Mouse (Mus musculus) heart, embryonic 16.5 days (tissue): ENCODE data around the gene Ftsj3. TPM values are rescaled to one million over a fixed set of nuclear protein-coding genes. Genes with fewer than 3 reads are reported as not detected.
"Not testable (repeated sequence)": the region's sequence is repeated elsewhere in the genome, so short reads cannot be mapped to it uniquely, and the experiment has no call there.

ENCODE experiments used
- ATAC-seq: fragments of 200-750 bp; cut with Nextera tagmentation; replicated peaks from 2 replicates; pipeline ENCODE4 v1.8.0; 2017; ENCODE audit warnings: moderate number of reproducible peaks; ENCODE audit not compliant: insufficient read depth, low FRiP score; ENCODE audit errors: extremely low read depth
- H3K27ac ChIP-seq: fragments of 300-500 bp; sonication (generic); 2 replicates; pipeline ENCODE4 v1.5.1; 2014; ENCODE audit warnings: mild to moderate bottlenecking, low read length, control low read depth, moderate library complexity
- H3K27me3 ChIP-seq: fragments of 300-500 bp; sonication (generic); 2 replicates; pipeline ENCODE4 v1.6.1; 2014; ENCODE audit warnings: low read length, mixed read lengths; ENCODE audit not compliant: control insufficient read depth, insufficient read depth
- H3K36me3 ChIP-seq: fragments of 300-500 bp; sonication (generic); 2 replicates; pipeline ENCODE4 v1.6.1; 2014; ENCODE audit not compliant: control insufficient read depth, insufficient read depth
- H3K4me1 ChIP-seq: fragments of 300-500 bp; sonication (generic); 2 replicates; pipeline ENCODE4 v1.6.1; 2014; ENCODE audit warnings: low read length, mixed read lengths; ENCODE audit not compliant: control insufficient read depth, insufficient read depth
- H3K4me2 ChIP-seq: fragments of 300-500 bp; sonication (generic); 2 replicates; pipeline ENCODE4 v1.6.1; 2014; ENCODE audit warnings: low read depth, mild to moderate bottlenecking, control low read depth, low read length
- H3K4me3 ChIP-seq: fragments of 300-500 bp; sonication (generic); 2 replicates; pipeline ENCODE4 v1.5.1; 2014; ENCODE audit warnings: mild to moderate bottlenecking, control low read depth, low read length
- H3K9ac ChIP-seq: fragments of 300-500 bp; sonication (generic); 2 replicates; pipeline ENCODE4 v1.6.1; 2014; ENCODE audit warnings: low read length, control low read depth
- H3K9me3 ChIP-seq: fragments of 300-500 bp; sonication (generic); replicated peaks from 2 replicates; pipeline ENCODE4 v1.6.1; 2016; ENCODE audit warnings: low read length; ENCODE audit not compliant: control insufficient read depth
- WGBS: fragments of 180-500 bp; shearing (Covaris S2); extraction: QIAGEN DNeasy Blood & Tissue Kit; methylation state at CpG from one replicate; pipeline ENCODE4 v1.1.7; 2014; 5-methylcytosine and 5-hydroxymethylcytosine counted together
- polyA plus RNA-seq: library from polyadenylated mRNA; unstranded; fragments of >200 nt; fragmentation: Nextera tagmentation; extraction: Ambion mirVana; gene quantifications from 2 replicates; pipeline ENCODE4 v1.2.1, GENCODE M21; 2015

Gene Ftsj3
- polyA plus RNA-seq, 1 experiment from 2014 or later, result 38.7 TPM

- Histone ChIP-seq H3K27me3 (no peaks in the 10 kb centered on the region), H3K36me3 (peaks cover 58% of the 10 kb centered on the region), H3K9ac (no peak overlapping the region), H3K4me1 (peaks cover 12% of the 10 kb centered on the region), H3K27ac (no peak overlapping the region), H3K4me2 (no peak overlapping the region), H3K9me3 (no peaks in the 10 kb centered on the region), H3K4me3 (no peak overlapping the region)
- ATAC-seq, result no peak
- 84% methylated on average over 15 of the region's 15 CpGs for WGBS
Measured at GRCm38 (mm10) chr11:106264988-106265387, 9.1 kb upstream of the Ftsj3 start.

DNA sequence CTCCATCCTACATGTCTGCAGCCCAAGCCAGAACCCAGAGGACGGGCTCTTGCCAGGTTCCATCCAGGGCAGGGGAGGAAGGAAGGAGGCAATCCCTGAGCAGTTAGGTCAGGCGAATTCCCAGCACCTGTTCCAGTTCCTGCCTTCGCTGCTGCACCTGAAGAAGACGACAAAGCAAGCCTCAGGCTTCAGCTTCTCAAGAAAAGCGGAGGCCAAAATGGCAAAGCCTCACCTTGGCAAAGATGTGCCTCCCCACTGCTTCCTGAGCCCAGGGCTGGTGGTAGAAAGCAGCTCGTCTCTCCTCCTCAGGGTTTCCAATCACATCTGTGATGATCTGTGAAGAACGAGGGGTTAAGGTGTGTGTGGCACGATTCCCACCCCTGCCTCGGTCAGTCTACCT lies 8.1 kb upstream of the Ftsj3 start:
- H3K27me3 ChIP-seq, result no peaks in the 10 kb centered on the region
- no peaks in the 10 kb centered on the region for H3K9me3 ChIP-seq
- H3K27ac ChIP-seq, result no peak overlapping the region
- no peak overlapping the region for H3K9ac ChIP-seq
- H3K4me1 ChIP-seq, result peaks cover 8% of the 10 kb centered on the region
- ATAC-seq, result no peak
- no peak overlapping the region for H3K4me2 ChIP-seq
- peaks cover 62% of the 10 kb centered on the region for H3K36me3 ChIP-seq
- 86% methylated on average over 9 of the region's 9 CpGs for WGBS
- H3K4me3 ChIP-seq, result no peak overlapping the region

DNA sequence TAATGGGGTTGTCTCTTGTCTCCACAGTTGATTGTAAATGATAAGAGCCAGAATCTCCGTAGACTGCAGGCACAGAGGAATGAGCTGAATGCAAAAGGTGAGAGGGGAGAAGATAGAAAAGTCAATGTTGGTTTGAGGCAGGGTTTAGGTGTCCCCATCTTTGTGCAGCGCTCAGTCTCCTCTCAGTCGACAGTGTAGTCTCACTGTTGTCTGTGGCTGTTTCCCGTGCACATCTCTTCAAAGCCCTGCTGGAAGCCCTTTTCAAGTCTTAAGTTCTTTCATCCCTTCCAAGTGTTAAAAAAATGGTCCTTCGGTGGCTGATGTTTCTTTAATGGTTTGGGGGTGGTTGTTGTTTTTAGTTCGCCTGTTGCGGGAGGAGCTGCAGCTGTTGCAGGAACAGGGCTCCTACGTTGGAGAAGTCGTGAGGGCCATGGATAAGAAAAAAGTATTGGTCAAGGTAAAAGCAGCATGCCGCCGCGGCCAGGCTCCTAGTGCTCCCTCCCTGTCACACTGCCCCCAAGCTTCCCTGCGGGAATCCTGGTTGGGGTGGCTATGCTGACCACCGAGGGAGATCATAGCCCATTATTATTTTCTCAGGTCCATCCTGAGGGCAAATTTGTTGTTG lies 5.1 kb upstream of the Ftsj3 start:
- peaks cover 60% of the 10 kb centered on the region for H3K36me3 ChIP-seq
- no peak overlapping the region for H3K4me2 ChIP-seq
- no peak for ATAC-seq
- H3K27ac ChIP-seq, result no peak overlapping the region
- no peak overlapping the region for H3K9ac ChIP-seq
- no peak overlapping the region for H3K4me3 ChIP-seq
- H3K4me1 ChIP-seq, result peaks cover 5% of the 10 kb centered on the region; the same call in 1 of the 2 replicates
- no peaks in the 10 kb centered on the region for H3K27me3 ChIP-seq
- H3K9me3 ChIP-seq, result no peaks in the 10 kb centered on the region
- 73% methylated on average over 14 of the region's 14 CpGs for WGBS

GRCm38 (mm10) chr11:106256775-106257174 lies 896 bp upstream of the Ftsj3 start:
- Histone ChIP-seq H3K4me3 (peak overlapping the region; percentile 94), H3K4me1 (peaks cover 13% of the 10 kb centered on the region), H3K4me2 (peak overlapping the region; percentile 100), H3K27ac (peak overlapping the region; percentile 85), H3K27me3 (no peaks in the 10 kb centered on the region), H3K9me3 (no peaks in the 10 kb centered on the region), H3K36me3 (peaks cover 34% of the 10 kb centered on the region), H3K9ac (peak overlapping the region; percentile 94)
- 53% methylated on average over 5 of the region's 5 CpGs for WGBS
- no peak for ATAC-seq

GRCm38 (mm10) chr11:106255174-106255573 lies 705 bp downstream of the Ftsj3 start:
- WGBS, result 2% methylated on average over 22 of the region's 22 CpGs
- Histone ChIP-seq H3K4me3 (peak overlapping the region; percentile 94), H3K27ac (peak overlapping the region; percentile 85), H3K4me2 (peak overlapping the region; percentile 100), H3K4me1 (peaks cover 13% of the 10 kb centered on the region), H3K9me3 (no peaks in the 10 kb centered on the region), H3K9ac (peak overlapping the region; percentile 94), H3K27me3 (no peaks in the 10 kb centered on the region), H3K36me3 (peaks cover 37% of the 10 kb centered on the region)
- no peak for ATAC-seq

GRCm38 (mm10) chr11:106254767-106255166 lies 1.1 kb downstream of the Ftsj3 start:
- Histone ChIP-seq H3K4me3 (peak overlapping the region; percentile 94), H3K4me1 (peaks cover 13% of the 10 kb centered on the region), H3K27me3 (no peaks in the 10 kb centered on the region), H3K36me3 (peaks cover 41% of the 10 kb centered on the region), H3K9ac (peak overlapping the region; percentile 94), H3K9me3 (no peaks in the 10 kb centered on the region), H3K4me2 (peak overlapping the region; percentile 100), H3K27ac (no peak overlapping the region; the same call in 1 of the 2 replicates)
- ATAC-seq, result no peak
- 10% methylated on average over 2 of the region's 2 CpGs for WGBS

DNA sequence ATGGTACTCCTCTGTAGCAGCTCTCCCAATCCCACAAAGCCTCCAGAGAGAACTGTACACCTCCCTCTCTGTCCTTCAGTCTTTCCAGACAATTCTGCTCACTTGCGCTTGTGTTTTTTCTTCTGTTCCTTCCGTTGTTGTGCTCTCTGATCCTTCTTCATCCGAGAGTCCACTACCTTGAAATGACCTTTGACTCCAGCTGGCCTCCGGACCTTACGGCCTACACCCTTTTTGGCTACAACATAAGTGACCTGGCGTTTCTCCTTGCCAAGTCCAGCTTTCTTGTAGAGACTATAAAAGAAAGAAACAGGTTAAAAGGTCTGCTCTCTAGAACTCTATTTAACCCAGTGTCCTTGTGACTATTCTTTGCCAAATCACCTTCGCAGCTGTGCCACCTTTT lies 6.6 kb downstream of the Ftsj3 start:
- Histone ChIP-seq H3K36me3 (peaks cover 78% of the 10 kb centered on the region), H3K4me2 (no peak overlapping the region), H3K27ac (no peak overlapping the region), H3K27me3 (no peaks in the 10 kb centered on the region), H3K4me3 (no peak overlapping the region), H3K9ac (no peak overlapping the region), H3K4me1 (no peaks in the 10 kb centered on the region), H3K9me3 (peaks cover 4% of the 10 kb centered on the region; the same call in 1 of the 2 replicates)
- no peak for ATAC-seq
- 87% methylated on average over 7 of the region's 7 CpGs for WGBS

- H3K27ac ChIP-seq, result no peak overlapping the region
- no peak overlapping the region for H3K4me3 ChIP-seq
- no peak overlapping the region for H3K4me2 ChIP-seq
- no peak for ATAC-seq
- 89% methylated on average over 1 of the region's 1 CpGs for WGBS
- peaks cover 85% of the 10 kb centered on the region for H3K36me3 ChIP-seq
- H3K9me3 ChIP-seq, result peaks cover 4% of the 10 kb centered on the region; the same call in 1 of the 2 replicates
- H3K4me1 ChIP-seq, result no peaks in the 10 kb centered on the region
- H3K27me3 ChIP-seq, result no peaks in the 10 kb centered on the region
- H3K9ac ChIP-seq, result no peak overlapping the region
Measured at GRCm38 (mm10) chr11:106246834-106247233, 9.0 kb downstream of the Ftsj3 start.

- not testable (repeated sequence) for H3K4me2 ChIP-seq, H3K9me3 ChIP-seq, H3K9ac ChIP-seq, ATAC-seq, H3K27ac ChIP-seq, H3K4me3 ChIP-seq, H3K27me3 ChIP-seq, H3K4me1 ChIP-seq
- 84% methylated on average over 8 of the region's 8 CpGs for WGBS
- H3K36me3 ChIP-seq, result peaks cover 50% of the 10 kb centered on the region
Measured at GRCm38 (mm10) chr11:106233978-106234377, 21.9 kb downstream of the Ftsj3 start.
